Mouse (Mus musculus) kidney, postnatal 25 days (tissue): ENCODE data around the gene Adam33.

Source experiments
- DNase-seq, 2 experiments: peaks; one replicate each; pipeline ENCODE4 v3.0.0; 2021; ENCODE audit warnings: mixed read lengths in 2 of 2

The Adam33 gene

DNA sequence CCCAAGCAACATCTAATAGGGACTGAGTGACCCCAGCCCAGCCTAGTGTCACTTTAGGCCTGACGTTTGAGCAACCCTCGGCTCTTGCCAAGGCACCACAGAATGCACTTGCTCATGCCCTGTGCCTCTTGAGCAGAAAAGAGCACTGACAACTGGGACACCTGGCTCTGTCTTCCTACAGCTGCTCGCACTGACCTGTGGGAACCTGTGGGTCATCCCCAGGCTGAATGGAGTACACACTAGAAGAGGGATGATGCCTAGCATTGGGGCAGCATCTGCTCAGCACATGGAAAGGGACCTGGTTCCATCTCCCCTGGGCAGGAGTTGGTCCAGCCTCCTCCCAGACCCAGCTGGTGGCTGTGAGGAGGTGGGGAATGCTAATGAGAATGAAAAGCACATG, 36.7 kb downstream of the Adam33 start:
- DNase-seq, result no peak

DNA sequence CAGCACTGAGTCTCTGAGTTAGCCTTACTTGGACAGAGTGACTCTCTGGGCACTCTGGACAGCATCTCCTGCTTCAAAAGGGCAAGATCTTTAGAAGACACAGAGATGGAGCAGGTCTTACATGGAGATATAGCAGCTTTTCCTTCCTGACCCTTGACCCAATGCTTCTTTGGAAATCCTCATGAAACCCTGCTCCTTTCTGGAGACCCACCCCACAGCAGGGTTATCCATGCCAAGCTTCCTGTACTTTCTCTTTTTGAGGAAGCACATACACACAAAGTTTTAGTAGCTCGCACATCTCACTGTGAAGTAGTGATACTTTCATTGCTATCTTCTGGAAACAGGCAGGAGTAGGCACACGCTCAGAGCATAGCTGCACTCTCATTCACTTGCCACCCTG, 38.4 kb downstream of the Adam33 start:
- DNase-seq, result no peak

DNA sequence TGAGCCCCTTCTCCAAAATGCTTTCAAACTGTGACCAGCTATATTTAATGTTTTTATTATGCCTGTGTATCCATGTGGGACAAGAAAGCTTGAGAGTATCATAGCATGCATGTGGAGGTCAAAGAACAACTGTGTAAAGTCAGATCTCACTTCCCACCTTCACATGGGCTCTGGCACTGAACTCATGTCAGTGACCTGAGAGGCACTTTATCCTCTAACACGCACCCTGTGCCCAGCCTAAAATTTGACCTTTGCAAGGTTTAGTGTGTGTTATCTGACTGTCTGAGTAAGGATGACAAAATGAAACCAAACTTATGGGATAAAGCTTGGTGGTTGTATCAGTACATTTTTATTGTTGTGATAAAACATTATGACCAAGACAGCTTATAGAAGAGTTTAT, 53.0 kb downstream of the Adam33 start:
- DNase-seq, result no peak

DNA sequence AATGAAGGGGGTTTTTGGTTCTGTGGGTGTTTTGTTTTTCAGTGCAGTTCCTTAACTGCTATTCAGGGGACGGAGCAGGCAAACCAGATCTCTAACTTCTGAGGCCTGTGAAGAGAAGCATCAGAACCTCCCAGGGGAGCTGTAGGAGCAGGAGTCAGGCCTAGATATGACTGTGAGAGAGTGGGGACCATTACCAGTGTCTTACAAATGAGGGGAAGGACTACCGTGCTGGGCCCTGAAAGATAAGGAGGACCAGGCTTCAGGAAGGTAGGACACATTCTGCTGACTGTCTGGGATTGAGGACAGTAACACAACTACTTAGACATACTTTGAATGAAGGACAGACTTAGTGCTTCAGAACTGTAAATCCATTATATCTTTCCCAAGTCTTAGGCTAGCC, 54.5 kb downstream of the Adam33 start:
- DNase-seq, result no peak
